8 mouse cellular contexts compared by ENCODE assay signal in genomic region chr4:129821087-129821616, GRCm38 (mm10). TPM values are rescaled to one million over a fixed set of nuclear protein-coding genes. Genes with fewer than 3 reads are reported as not detected.
DNase-seq lines count a peak whose midpoint lies in the region; ATAC-seq lines count a peak whose summit lies in the region.

No protein-coding gene starts in this region.

- H3K4me3 ChIP-seq in hindbrain, embryonic 16.5 days (ENCODE audit: low read length) = peak overlapping the region; percentile 95
- H3K4me3 ChIP-seq in midbrain, embryonic 13.5 days (replicated peaks) = peak overlapping the region; percentile 90

- peak overlapping the region; percentile 83 for H3K4me2 ChIP-seq in hindbrain, embryonic 16.5 days (ENCODE audit: low read length)
- peak overlapping the region; percentile 81 for H3K4me2 ChIP-seq in midbrain, embryonic 13.5 days (replicated peaks)

- no peaks in the 10 kb centered on the region for H3K9me3 ChIP-seq in hindbrain, embryonic 16.5 days (ENCODE audit: control insufficient read depth, low read length)
- H3K9me3 ChIP-seq in midbrain, embryonic 13.5 days = no peaks in the 10 kb centered on the region

- peaks cover 24% of the 10 kb centered on the region for H3K4me1 ChIP-seq in hindbrain, embryonic 16.5 days (ENCODE audit: control insufficient read depth, insufficient read depth, low read depth, low read length)
- H3K4me1 ChIP-seq in midbrain, embryonic 13.5 days (replicated peaks) = peaks cover 44% of the 10 kb centered on the region

- peak; percentile 33 for DNase-seq in heart, adult 8-10 months (ENCODE audit: low spot score)
- DNase-seq in heart, postnatal 4 days = no peak
- DNase-seq in B cell, adult 2 months = peak; percentile 44 to 48
- peak; percentile 25 for DNase-seq in embryo, embryonic 10 days (ENCODE audit: low spot score)
- DNase-seq in ovary, postnatal 36 days (ENCODE audit: low spot score) = no peak

- H3K36me3 ChIP-seq in hindbrain, embryonic 16.5 days (ENCODE audit: control insufficient read depth, insufficient read depth, low read length) = no peaks in the 10 kb centered on the region
- H3K36me3 ChIP-seq in midbrain, embryonic 13.5 days = no peaks in the 10 kb centered on the region

- H3K27ac ChIP-seq in hindbrain, embryonic 16.5 days (ENCODE audit: low read depth, low read length) = peak overlapping the region; percentile 82; the same call in 1 of the 2 replicates
- peak overlapping the region; percentile 95 for H3K27ac ChIP-seq in midbrain, embryonic 13.5 days

- H3K27me3 ChIP-seq in hindbrain, embryonic 16.5 days (replicated peaks; ENCODE audit: control insufficient read depth, insufficient read depth, low read length) = no peaks in the 10 kb centered on the region
- no peaks in the 10 kb centered on the region for H3K27me3 ChIP-seq in midbrain, embryonic 13.5 days

- H3K9ac ChIP-seq in hindbrain, embryonic 16.5 days (ENCODE audit: low read depth, low read length) = peak overlapping the region; percentile 93
- H3K9ac ChIP-seq in midbrain, embryonic 13.5 days (replicated peaks) = peak overlapping the region; percentile 93

- WGBS in hindbrain, embryonic 16.5 days = 1% methylated on average over 16 of the region's 16 CpGs
- WGBS in midbrain, embryonic 13.5 days = 2% methylated on average over 16 of the region's 16 CpGs

- ATAC-seq in hindbrain, embryonic 16.5 days = no peak
- no peak for ATAC-seq in midbrain, embryonic 13.5 days
- ATAC-seq in monocyte, adult 5-6 weeks (replicated peaks; ENCODE audit: insufficient number of reproducible peaks, low FRiP score, low TSS enrichment, poor library complexity, severe bottlenecking) = no peak

RNA-seq across cellular contexts. Expression of gene Ptp4a2, which starts 10.1 kb away (rescaled TPM):
- 100 to 1,000 TPM; 196 to 239 (median 228) TPM for total RNA-seq in heart, adult 8-10 months (2022)
- total RNA-seq in heart, postnatal 4 days (2021) = 100 to 1,000 TPM; 293 to 301 TPM
- 217 and 224 TPM in 2 replicates for polyA plus RNA-seq in hindbrain, embryonic 16.5 days (2015; fragmentation: Nextera tagmentation; extraction: Ambion mirVana)
- 287 and 316 TPM in 2 replicates for polyA plus RNA-seq in midbrain, embryonic 13.5 days (2015; fragmentation: Nextera tagmentation; extraction: Ambion mirVana)
- total RNA-seq in monocyte, adult 5-6 weeks (2017) = 478 to 539 TPM (median 505 TPM) in 3 replicates

Comparison
In these comparisons a context has a peak if more than half of its experiments do, and no peak if none do; other contexts are left out.
1. DNase-seq: peak in heart, adult 8-10 months (single experiment), B cell, adult 2 months (2 of 2) and embryo, embryonic 10 days (single experiment); none in heart, postnatal 4 days (single experiment) and ovary, postnatal 36 days (single experiment).